Comparison of ENCODE assay signal across 20 mouse cellular contexts in the genomic region with DNA sequence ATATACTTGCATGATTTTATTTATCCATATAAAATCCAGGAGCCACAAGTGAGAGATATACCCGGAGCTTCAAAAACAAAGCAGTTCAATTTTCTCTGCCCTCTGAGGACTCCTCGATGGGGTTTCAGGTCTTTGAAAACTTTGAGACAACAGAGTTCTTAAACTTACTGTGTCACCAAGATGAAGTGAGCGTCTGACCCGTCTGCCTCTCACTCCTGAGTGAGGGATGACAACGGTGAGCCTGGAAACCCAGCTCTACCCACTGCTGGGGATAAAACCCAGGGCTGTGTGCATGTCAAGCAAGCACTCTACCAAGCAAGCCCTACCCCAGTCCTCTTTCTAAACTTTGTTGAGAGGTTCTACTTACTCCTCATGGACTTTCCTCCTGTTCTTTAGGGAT. TPM values are rescaled to one million over a fixed set of nuclear protein-coding genes. Genes with fewer than 3 reads are reported as not detected.
DNase-seq lines count a peak whose midpoint lies in the region; ATAC-seq lines count a peak whose summit lies in the region.
"Had no signal": no experiment of that assay in that cellular context is flagged by ENCODE, and none has a peak within 500 bp of the region (broad histone marks: within the 10 kb centered on the region; RNA-seq: fewer than 3 reads in every experiment).

No protein-coding gene starts in this region.

- H3K9me3 ChIP-seq in midbrain, embryonic 11.5 days (ENCODE audit: control insufficient read depth, low read length), result no peaks in the 10 kb centered on the region
- no peaks in the 10 kb centered on the region for H3K9me3 ChIP-seq in midbrain, embryonic 14.5 days (ENCODE audit: control insufficient read depth, low read length)
- H3K9me3 ChIP-seq: G1E had no signal

- no peak overlapping the region for H3K4me3 ChIP-seq in midbrain, embryonic 11.5 days (ENCODE audit: low read depth, low read length)
- H3K4me3 ChIP-seq in midbrain, embryonic 14.5 days (replicated peaks; ENCODE audit: low read depth, low read length), result no peak overlapping the region

- no peaks in the 10 kb centered on the region for H3K27me3 ChIP-seq in midbrain, embryonic 11.5 days (ENCODE audit: control insufficient read depth, insufficient read depth, low read length)
- no peaks in the 10 kb centered on the region for H3K27me3 ChIP-seq in midbrain, embryonic 14.5 days (ENCODE audit: control insufficient read depth, insufficient read depth, low read length)
- H3K27me3 ChIP-seq: CH12.LX, Patski had no signal

- ATAC-seq in midbrain, embryonic 11.5 days (ENCODE audit: low FRiP score), result no peak
- ATAC-seq in midbrain, embryonic 14.5 days (ENCODE audit: low FRiP score, low TSS enrichment), result no peak
- ATAC-seq: activated CD4-positive, CD25-positive, alpha-beta regulatory T cell, adult 4 months; CD4-positive, CD25-positive, alpha-beta regulatory T cell, adult 4 months; Patski had no signal

- H3K27ac ChIP-seq in midbrain, embryonic 11.5 days (ENCODE audit: low read depth, low read length), result no peak overlapping the region
- no peak overlapping the region for H3K27ac ChIP-seq in midbrain, embryonic 14.5 days (replicated peaks; ENCODE audit: low read depth, low read length)

- H3K4me2 ChIP-seq in midbrain, embryonic 11.5 days, result no peak overlapping the region
- no peak overlapping the region for H3K4me2 ChIP-seq in midbrain, embryonic 14.5 days (ENCODE audit: low read length)

- no peaks in the 10 kb centered on the region for H3K36me3 ChIP-seq in midbrain, embryonic 11.5 days (ENCODE audit: control insufficient read depth, insufficient read depth, low read length)
- no peaks in the 10 kb centered on the region for H3K36me3 ChIP-seq in midbrain, embryonic 14.5 days (ENCODE audit: control insufficient read depth, insufficient read depth, low read length)
- H3K36me3 ChIP-seq: G1E had no signal

- no peak overlapping the region for H3K9ac ChIP-seq in midbrain, embryonic 11.5 days (ENCODE audit: low read length)
- no peak overlapping the region for H3K9ac ChIP-seq in midbrain, embryonic 14.5 days (replicated peaks; ENCODE audit: low read length)

- DNase-seq in heart, adult 11 months, result peak; percentile 51
- DNase-seq in heart, postnatal 4 days, result no peak
- peak; percentile 73 for DNase-seq in midbrain, embryonic 11.5 days (ENCODE audit: low spot score, missing footprints)
- DNase-seq in midbrain, embryonic 14.5 days, result no peak
- DNase-seq: adrenal gland, adult 2 months; adrenal gland, adult 8-10 months; adrenal gland, postnatal 10 days; adrenal gland, postnatal 14 days; adrenal gland, postnatal 25 days; adrenal gland, postnatal 36 days; B cell, adult 2 months; cerebellum, adult 11 months; cerebellum, adult 11-12 months; cerebellum, adult 18-20 months had no signal

- 91% methylated on average over 5 of the region's 5 CpGs for WGBS in midbrain, embryonic 11.5 days
- 94% methylated on average over 5 of the region's 5 CpGs for WGBS in midbrain, embryonic 14.5 days

- no peaks in the 10 kb centered on the region for H3K4me1 ChIP-seq in midbrain, embryonic 11.5 days (ENCODE audit: control insufficient read depth, insufficient read depth, low read length)
- H3K4me1 ChIP-seq in midbrain, embryonic 14.5 days (ENCODE audit: control insufficient read depth, insufficient read depth, low read length), result no peaks in the 10 kb centered on the region

RNA-seq across cellular contexts. Expression of a gene that starts 49.0 kb away (rescaled TPM):
- total RNA-seq in heart, postnatal 4 days (2021), result 10 to 100 TPM; 20.9 to 27.2 TPM
- polyA plus RNA-seq in midbrain, embryonic 11.5 days (2014; fragmentation: Nextera tagmentation; extraction: Ambion mirVana), result 5.3 and 6.2 TPM in 2 replicates
- polyA plus RNA-seq in midbrain, embryonic 14.5 days (2014; fragmentation: Nextera tagmentation; extraction: Ambion mirVana), result 6.3 and 7.8 TPM in 2 replicates
- total RNA-seq: MEL had no signal

Comparison
In these comparisons a context has a peak if more than half of its experiments do, and no peak if none do; other contexts are left out.
1. DNase-seq: peak in heart, adult 11 months (single experiment) and midbrain, embryonic 11.5 days (single experiment); none in heart, postnatal 4 days (single experiment) and midbrain, embryonic 14.5 days (single experiment).